Mouse (Mus musculus): ENCODE measurements around the gene Cntnap2. TPM values are rescaled to one million over a fixed set of nuclear protein-coding genes. Genes with fewer than 3 reads are reported as not detected.
"Not testable (repeated sequence)": the region's sequence is repeated elsewhere in the genome, so short reads cannot be mapped to it uniquely, and the experiment has no call there.

Gene Cntnap2
- polyA plus RNA-seq, 1 experiment, result not detected

DNA sequence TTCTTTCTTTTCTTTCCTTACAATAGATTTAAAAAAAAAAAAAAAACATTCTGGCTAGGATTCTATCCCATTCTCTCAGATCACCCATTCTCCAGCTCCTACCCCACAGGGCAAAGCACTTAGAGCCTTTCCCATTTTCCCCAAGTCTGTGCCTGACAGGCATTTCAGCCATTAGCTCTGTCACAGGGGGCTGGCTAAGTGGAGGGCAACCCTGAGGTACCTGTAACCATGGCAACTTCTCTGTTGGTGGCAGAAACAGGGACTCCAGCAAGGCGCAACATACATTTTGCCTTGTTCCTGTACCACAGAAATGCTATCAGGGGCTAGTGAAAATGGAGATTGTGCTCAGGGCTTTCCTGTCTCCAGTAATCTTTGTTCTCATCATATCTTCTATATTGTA lies 2220.0 kb downstream of the Cntnap2 start:
- no peak overlapping the region for H3ac ChIP-seq (ENCODE audit: control insufficient read depth, insufficient read length)
- no peak overlapping the region for H3K4me2 ChIP-seq (ENCODE audit: low read depth)
- no peaks in the 10 kb centered on the region for H3K36me3 ChIP-seq (ENCODE audit: control insufficient read depth, insufficient read depth)
- no peak for TF ChIP-seq TCF3 (IDR thresholded peaks at IDR 0.05; ENCODE audit: insufficient read length, low read depth)
- TF ChIP-seq POLR2A (IDR thresholded peaks at IDR 0.05; ENCODE audit: insufficient read length, low read depth), result no peak
- no peak for TF ChIP-seq CEBPB (IDR thresholded peaks at IDR 0.05; ENCODE audit: insufficient read depth, poor library complexity, severe bottlenecking)
- no peak for TF ChIP-seq MYOD1 (IDR thresholded peaks at IDR 0.05; ENCODE audit: control insufficient read depth in 1 of 3, insufficient read length in 2 of 3, low read depth in 2 of 3)
- H3K79me2 ChIP-seq (ENCODE audit: control insufficient read depth, insufficient read depth), result no peaks in the 10 kb centered on the region
- no peaks in the 10 kb centered on the region for H3K27me3 ChIP-seq (ENCODE audit: control insufficient read depth, insufficient read depth, insufficient read length)
- H3K4me3 ChIP-seq, result no peak overlapping the region

DNA sequence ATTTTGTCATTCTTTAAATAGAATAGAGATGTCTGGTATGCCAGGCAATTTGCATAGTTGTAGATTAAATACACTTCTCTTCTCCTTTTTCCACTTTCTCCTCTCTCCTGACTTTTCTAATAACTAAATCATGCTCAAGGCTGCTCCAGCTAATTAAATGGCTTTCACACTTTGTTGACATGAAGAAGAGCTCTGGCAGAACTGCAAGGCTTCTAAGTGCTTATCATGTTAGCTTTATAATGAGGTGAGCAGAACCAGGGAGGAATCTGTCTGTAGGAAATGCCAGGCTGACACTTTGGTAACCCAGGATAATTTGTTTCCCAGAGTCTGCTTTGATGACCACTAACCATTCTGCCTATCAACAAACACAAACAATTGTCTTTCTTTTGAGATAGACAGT lies 2222.4 kb downstream of the Cntnap2 start:
- H3K4me2 ChIP-seq (ENCODE audit: low read depth), result no peak overlapping the region
- TF ChIP-seq POLR2AphosphoS2 (IDR thresholded peaks at IDR 0.05; ENCODE audit: insufficient read length, low read depth) (no peak), SRF (IDR thresholded peaks at IDR 0.05; ENCODE audit: control insufficient read depth, insufficient read length, low read depth) (no peak), TCF3 (IDR thresholded peaks at IDR 0.05; ENCODE audit: insufficient read length, low read depth) (no peak), MYOG (IDR thresholded peaks at IDR 0.05; ENCODE audit: control insufficient read depth in 1 of 3, insufficient read depth in 1 of 3, insufficient read length in 2 of 3, low read depth in 2 of 3) (no peak), REST (IDR thresholded peaks at IDR 0.05; ENCODE audit: insufficient read depth, insufficient read length) (no peak), E2F4 (IDR thresholded peaks at IDR 0.05; ENCODE audit: insufficient read depth) (no peak), USF1 (IDR thresholded peaks at IDR 0.05; ENCODE audit: low read depth) (no peak), MYOD1 (IDR thresholded peaks at IDR 0.05; ENCODE audit: control insufficient read depth in 1 of 3, insufficient read length in 2 of 3, low read depth in 2 of 3) (no peak), TCF12 (IDR thresholded peaks at IDR 0.05; ENCODE audit: insufficient read depth, poor library complexity, severe bottlenecking) (no peak), POLR2A (IDR thresholded peaks at IDR 0.05; ENCODE audit: insufficient read length, low read depth) (no peak), CEBPB (IDR thresholded peaks at IDR 0.05; ENCODE audit: insufficient read depth, poor library complexity, severe bottlenecking) (no peak), MAX (IDR thresholded peaks at IDR 0.05; ENCODE audit: low read depth) (no peak)
- H3K27me3 ChIP-seq (ENCODE audit: control insufficient read depth, insufficient read depth, insufficient read length), result no peaks in the 10 kb centered on the region
- H3ac ChIP-seq (ENCODE audit: control insufficient read depth, insufficient read length), result no peak overlapping the region
- H3K4me3 ChIP-seq, result no peak overlapping the region
- H3K36me3 ChIP-seq (ENCODE audit: control insufficient read depth, insufficient read depth), result no peaks in the 10 kb centered on the region
- H3K79me2 ChIP-seq (ENCODE audit: control insufficient read depth, insufficient read depth), result no peaks in the 10 kb centered on the region

DNA sequence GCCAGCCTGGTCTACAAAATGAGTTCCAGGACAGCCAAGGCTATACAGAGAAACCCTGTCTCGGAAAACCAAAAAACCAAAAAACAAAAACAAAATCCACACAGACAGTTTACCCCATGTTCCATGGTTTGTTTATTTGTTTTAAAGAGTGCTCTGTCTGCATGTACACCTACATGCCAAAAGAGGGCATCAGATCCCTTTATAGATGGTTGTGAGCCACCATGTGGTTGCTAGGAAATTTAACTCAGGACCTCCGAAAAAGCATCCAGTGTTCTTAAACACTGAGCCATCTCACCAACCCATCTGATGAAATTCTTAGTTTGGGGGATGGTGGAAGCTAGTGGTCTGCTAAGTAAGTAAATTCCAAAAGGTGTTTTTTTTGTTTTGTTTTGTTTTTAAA lies 2225.6 kb downstream of the Cntnap2 start:
- TF ChIP-seq REST (IDR thresholded peaks at IDR 0.05; ENCODE audit: insufficient read depth, insufficient read length) (no peak), CEBPB (IDR thresholded peaks at IDR 0.05; ENCODE audit: insufficient read depth, poor library complexity, severe bottlenecking) (no peak), USF1 (IDR thresholded peaks at IDR 0.05; ENCODE audit: low read depth) (no peak), TCF12 (IDR thresholded peaks at IDR 0.05; ENCODE audit: insufficient read depth, poor library complexity, severe bottlenecking) (no peak), MYOG (IDR thresholded peaks at IDR 0.05; ENCODE audit: control insufficient read depth in 1 of 3, insufficient read depth in 1 of 3, insufficient read length in 2 of 3, low read depth in 2 of 3) (no peak), E2F4 (IDR thresholded peaks at IDR 0.05; ENCODE audit: insufficient read depth) (no peak), TCF3 (IDR thresholded peaks at IDR 0.05; ENCODE audit: insufficient read length, low read depth) (no peak)
- Histone ChIP-seq H3K79me2 (ENCODE audit: control insufficient read depth, insufficient read depth) (no peaks in the 10 kb centered on the region), H3K4me2 (ENCODE audit: low read depth) (no peak overlapping the region), H3K36me3 (ENCODE audit: control insufficient read depth, insufficient read depth) (no peaks in the 10 kb centered on the region), H3K27me3 (ENCODE audit: control insufficient read depth, insufficient read depth, insufficient read length) (no peaks in the 10 kb centered on the region), H3K4me3 (no peak overlapping the region), H3ac (ENCODE audit: control insufficient read depth, insufficient read length) (no peak overlapping the region)

DNA sequence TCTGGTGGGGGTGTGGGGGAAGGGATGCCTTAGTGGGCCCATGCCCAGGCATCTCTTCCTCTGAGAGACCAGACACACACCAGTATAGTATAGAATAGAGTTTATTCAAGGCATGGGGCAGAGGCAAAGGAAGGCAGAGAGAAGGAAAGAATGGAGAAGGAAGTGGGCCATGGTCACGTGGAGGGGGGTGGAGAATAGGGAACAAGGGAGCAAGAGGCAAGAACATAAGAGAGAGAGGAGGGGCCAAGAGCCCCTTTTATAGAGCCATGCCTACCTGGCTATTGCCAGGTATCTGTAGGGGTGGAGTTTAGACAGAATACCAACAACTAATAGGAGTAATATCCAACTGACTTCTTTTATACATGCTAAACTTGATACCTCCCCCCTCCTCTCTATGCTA lies 2226.6 kb downstream of the Cntnap2 start:
- H3K36me3 ChIP-seq (ENCODE audit: control insufficient read depth, insufficient read depth), result no peaks in the 10 kb centered on the region
- no peak overlapping the region for H3K4me2 ChIP-seq (ENCODE audit: low read depth)
- no peaks in the 10 kb centered on the region for H3K27me3 ChIP-seq (ENCODE audit: control insufficient read depth, insufficient read depth, insufficient read length)
- TF ChIP-seq TCF3 (IDR thresholded peaks at IDR 0.05; ENCODE audit: insufficient read length, low read depth) (no peak), MYOD1 (IDR thresholded peaks at IDR 0.05; ENCODE audit: control insufficient read depth in 1 of 3, insufficient read length in 2 of 3, low read depth in 2 of 3) (no peak), TCF12 (IDR thresholded peaks at IDR 0.05; ENCODE audit: insufficient read depth, poor library complexity, severe bottlenecking) (no peak), POLR2AphosphoS2 (IDR thresholded peaks at IDR 0.05; ENCODE audit: insufficient read length, low read depth) (no peak), CEBPB (IDR thresholded peaks at IDR 0.05; ENCODE audit: insufficient read depth, poor library complexity, severe bottlenecking) (no peak), SRF (IDR thresholded peaks at IDR 0.05; ENCODE audit: control insufficient read depth, insufficient read length, low read depth) (no peak), MYOG (IDR thresholded peaks at IDR 0.05; ENCODE audit: control insufficient read depth in 1 of 3, insufficient read depth in 1 of 3, insufficient read length in 2 of 3, low read depth in 2 of 3) (no peak), E2F4 (IDR thresholded peaks at IDR 0.05; ENCODE audit: insufficient read depth) (no peak), REST (IDR thresholded peaks at IDR 0.05; ENCODE audit: insufficient read depth, insufficient read length) (no peak), USF1 (IDR thresholded peaks at IDR 0.05; ENCODE audit: low read depth) (no peak), MAX (IDR thresholded peaks at IDR 0.05; ENCODE audit: low read depth) (no peak), POLR2A (IDR thresholded peaks at IDR 0.05; ENCODE audit: insufficient read length, low read depth) (no peak)
- H3K4me3 ChIP-seq, result no peak overlapping the region
- H3K79me2 ChIP-seq (ENCODE audit: control insufficient read depth, insufficient read depth), result no peaks in the 10 kb centered on the region
- H3ac ChIP-seq (ENCODE audit: control insufficient read depth, insufficient read length), result no peak overlapping the region

DNA sequence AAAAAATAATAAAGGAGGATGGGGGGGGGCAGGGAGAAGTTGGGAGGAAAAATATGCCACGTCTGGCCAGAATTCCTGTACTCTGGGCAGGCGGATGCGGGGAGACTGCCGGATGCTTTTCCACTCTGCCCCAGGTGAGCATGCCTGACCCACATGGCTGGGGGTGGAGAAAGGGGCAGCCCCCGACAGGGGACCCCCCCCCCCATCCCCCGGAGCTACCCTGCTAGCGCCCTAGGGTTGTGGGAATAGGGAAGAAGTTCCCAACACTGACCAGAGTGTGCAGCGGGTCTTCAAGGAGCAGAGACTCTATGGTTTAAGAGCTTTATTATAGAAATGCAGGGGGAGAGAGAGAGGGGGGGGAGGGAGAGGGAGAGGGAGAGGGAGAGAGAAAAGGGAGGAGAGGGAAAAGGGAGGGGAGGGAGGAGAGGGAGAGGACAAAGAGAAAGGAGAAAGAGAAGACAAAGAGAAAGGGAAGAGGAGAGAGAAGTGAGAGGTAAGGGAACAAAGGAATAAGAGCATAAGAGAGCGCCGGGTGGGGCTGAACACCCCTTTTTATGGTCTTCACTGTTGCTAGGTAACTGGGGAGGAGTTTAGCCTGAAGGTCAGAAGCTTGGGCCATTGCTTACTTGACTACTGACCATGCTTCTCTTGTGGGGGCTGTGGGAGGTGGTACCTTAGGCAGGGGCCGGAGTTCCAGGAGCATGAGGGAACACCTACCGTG lies 2227.2 kb downstream of the Cntnap2 start:
- not testable (repeated sequence) for H3K36me3 ChIP-seq (ENCODE audit: control insufficient read depth, insufficient read depth); H3K4me2 ChIP-seq (ENCODE audit: low read depth); H3K27me3 ChIP-seq (ENCODE audit: control insufficient read depth, insufficient read depth, insufficient read length); H3ac ChIP-seq (ENCODE audit: control insufficient read depth, insufficient read length); H3K4me3 ChIP-seq; H3K79me2 ChIP-seq (ENCODE audit: control insufficient read depth, insufficient read depth)
